Mouse (Mus musculus): ENCODE measurements at regions not wholly inside any gene's neighbourhood (a gene's known extent, or its start where the extent isn't known, plus 50 kb on each side); places are given as distances from the start of the nearest gene placed in this dataset.

DNA sequence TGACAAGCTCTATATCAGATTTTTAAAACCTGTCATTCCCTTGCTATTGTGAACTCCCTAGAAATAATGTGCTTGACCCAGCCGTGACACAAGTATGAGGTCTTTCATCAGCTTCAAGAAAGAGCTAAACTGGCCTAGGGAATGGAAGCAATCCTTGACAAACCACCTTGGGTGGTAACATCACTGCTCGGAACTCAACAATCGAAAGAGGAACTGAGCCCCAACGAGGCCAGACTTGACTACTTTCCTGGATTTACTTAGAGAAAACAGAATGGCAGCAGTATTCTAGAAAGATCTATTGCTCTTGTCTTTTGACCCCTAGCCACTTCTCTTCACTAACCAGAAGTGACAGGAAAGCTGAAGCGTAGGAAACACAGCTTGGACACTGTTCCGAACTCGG lies 191.2 kb upstream of the Klf3 start:
- DNase-seq = peak; percentile 26 to 34

DNA sequence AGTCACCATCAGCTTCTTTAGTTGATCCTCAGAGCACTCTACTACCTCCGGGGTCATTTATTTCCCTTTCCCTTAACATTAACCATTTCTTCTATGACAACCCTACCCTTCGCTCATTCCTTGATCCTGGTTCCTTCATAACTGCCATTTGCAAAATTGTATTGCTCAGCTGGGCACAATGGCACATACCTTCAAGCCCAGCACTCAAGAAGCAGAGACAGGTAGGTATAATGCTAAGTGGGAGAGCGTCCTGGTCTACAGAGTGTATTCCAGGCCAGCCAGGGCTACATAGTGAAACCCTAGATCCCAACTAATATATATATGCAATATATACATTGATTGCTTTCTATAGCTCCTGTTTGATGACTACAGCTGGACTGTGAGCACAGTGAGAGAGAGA lies 189.5 kb upstream of the Klf3 start:
- DNase-seq = no peak

DNA sequence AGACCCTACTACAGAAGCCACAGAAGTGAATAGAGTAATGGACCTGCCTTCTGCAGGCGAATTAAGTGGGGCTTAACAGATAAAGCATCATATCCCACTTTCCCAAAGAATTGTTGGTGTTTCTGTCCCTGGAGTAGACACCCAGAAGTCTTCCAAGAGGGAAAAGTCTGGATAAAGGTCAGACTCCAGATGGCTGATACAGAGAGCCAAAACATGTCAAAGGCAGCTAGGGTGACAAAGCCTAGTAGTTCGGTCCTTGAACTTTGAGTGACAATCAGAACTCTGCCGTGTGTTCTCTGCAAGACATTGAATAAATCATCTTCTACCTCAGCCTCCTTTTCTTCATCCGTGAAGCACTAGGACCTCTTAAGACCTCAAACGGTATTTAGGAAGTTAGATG lies 185.1 kb upstream of the Klf3 start:
- DNase-seq = no peak

DNA sequence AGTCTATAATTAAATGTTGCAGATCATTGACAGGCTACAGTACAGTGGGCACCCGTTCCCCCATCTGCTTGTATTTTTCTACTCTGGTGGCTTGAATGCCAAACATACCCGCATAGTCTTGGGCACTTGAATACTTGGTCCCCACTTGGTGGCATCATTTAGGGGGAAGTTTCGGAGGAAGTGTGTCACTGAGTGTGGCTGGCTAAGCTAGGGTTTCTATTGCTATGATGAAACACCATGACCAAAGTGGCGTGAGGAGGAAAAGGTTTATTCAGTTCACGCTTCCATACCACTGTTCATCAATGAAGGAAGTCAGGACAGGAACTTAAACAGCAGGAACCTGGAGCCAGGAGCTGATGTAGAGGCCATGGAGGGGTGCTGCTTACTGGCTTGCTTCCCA lies 183.4 kb upstream of the Klf3 start:
- no peak for DNase-seq

DNA sequence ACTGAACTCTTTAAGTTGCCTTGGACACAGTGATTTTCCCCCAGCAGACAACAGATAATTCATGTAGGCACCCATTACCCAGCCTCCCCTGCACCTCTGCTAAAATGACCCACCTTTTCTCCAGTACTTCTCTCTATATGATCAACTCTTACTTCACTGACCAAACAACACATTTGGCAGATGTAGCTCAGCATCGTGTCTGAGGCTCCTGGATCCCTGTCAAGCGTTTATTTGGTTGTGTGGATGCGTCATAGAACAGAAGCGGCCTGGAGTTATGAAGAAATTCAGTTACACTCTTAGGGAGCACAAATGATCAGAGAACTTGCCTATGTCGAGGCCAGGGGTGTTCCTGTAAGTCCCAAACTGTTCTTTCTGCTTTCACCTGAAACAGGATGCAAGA lies 182.5 kb upstream of the Klf3 start:
- DNase-seq = no peak

DNA sequence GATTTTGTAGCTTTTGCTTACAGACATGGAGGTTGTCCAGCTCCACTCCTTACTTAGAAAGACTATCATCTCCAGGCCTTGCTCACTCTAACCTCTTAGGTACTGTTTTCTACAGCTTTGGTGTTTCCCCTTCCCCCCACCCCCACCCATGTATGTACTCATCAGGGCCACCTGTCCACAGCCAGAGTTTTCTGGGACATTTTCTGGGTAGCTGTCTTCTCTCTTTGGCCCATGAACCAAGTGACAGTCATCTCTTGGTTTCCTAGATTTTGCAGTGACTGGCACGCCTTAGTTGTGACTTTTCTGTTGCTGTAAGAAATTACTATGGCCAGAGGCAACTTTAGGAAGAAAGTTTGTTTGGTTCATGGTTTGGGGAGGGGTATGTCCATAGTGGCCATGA lies 181.8 kb upstream of the Klf3 start:
- no peak for DNase-seq

DNA sequence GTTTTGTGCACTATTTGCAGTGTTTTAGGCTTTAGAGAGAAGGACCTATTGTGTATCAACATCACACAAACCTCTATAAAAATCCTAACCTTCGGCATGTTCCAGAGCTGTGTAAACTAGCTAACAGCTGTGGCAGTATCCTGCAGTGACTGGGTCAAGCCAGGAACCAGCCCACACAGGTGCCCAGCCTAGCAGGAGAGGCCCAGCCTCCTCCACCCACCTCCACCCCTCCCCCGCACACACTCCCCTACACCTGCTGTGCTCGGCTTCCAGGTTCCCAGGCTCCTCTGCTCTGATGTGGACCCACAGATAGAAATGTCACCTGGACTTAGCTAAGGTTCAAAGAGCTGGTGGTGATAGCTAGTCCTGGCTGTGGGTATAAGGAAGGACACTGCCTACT lies 179.5 kb upstream of the Klf3 start:
- DNase-seq = no peak

DNA sequence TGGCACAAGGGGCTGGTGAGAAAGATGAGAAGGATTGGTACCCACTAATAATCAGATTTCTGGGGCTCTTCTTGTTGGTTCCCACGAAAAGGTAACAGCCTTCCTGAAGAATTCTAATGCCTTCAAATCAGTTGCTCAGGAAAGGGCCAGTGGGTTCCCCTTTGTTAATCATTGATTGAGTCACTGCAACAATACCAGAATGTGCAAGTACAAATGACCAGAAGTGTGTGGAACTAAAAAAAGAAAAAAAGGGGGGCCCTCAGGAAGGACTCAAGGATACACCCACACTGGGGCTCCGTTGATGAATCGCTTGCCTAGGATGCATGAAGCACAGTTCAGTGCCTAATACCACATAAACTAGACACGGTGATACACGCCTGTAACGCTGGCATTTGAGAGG lies 179.0 kb upstream of the Klf3 start:
- no peak for DNase-seq

DNA sequence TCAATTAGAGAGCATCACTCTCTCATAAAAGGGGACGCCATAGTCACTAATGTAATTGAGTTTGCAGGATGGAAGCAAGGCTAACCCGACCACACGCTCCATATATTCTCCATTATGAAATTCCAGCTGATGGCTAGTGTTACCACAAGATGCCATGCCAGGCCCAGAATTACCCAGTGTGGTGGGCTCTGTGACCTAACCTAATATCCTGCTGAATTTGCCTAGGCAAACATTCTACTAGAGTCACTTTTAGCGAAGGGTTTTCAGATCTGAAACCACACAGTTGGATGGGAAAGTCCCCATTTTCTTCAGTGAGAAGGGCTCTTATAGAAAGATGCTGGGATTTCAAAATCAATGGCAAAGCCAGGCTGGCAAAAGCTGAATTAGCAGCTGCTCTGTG lies 177.8 kb upstream of the Klf3 start:
- DNase-seq = peak in 1 of 2 experiments; percentile 16

DNA sequence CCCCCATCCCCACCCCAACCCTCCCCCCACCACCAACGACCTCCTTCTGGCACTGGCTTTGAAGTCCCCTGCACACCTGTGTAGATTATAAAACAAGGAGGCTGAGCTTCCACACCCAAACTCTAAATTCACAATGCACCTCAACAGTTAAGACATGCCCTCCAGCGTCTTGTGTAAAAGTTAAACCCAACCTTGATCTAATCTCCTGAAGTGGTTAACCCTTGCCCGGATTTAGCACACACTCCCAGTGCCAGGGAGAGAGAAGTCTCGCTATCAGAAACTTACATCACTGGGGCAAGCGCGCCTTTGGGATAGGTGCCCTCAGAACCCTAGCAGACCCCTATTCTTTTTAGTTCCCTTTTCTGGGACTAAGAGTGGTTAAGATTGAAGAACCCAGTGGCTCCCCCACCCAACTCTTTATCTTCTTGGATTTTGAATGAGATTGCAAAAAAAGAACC lies 177.3 kb upstream of the Klf3 start:
- peak in 1 of 2 experiments; percentile 21 for DNase-seq

DNA sequence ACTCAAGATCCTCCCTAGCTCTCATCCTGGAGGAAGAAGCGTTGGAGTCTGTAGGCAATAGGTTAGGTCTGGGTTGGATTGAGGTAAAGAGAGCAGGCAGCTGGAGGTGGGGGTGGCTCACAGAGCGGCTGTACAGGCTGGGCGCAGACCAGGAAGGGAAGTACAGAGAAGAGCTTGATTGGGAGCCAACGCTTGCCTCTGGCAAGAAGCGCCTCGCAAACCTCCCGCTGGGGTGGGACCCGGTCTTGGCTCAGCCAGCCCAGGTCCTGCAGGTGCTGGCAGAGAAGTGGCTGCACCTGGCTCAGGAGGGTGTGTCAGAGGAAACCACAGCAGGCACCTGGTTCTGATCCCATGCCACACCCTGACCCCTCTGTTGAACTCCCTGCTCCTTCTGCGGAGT lies 176.8 kb upstream of the Klf3 start:
- peak; percentile 46 to 47 for DNase-seq

DNA sequence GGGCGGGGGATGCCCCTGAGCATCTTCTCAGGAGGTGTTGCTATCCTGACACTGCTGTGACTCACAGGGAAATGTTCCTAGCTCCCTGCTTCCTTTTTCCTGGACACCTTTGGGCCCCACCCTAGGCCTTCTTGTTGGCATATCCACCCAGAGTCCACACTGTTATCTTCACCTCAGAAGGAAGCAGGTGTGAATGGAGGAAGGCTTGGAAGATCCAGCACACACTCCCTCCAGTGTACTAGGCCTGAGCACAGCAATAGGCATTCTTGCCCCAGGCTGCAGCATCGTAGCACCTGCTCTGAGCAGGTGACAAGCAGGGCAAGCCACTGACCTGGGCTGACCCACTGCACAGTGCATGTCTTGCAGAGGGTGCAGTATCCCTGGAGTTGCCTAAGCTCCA lies 172.6 kb upstream of the Klf3 start:
- no peak for DNase-seq

DNA sequence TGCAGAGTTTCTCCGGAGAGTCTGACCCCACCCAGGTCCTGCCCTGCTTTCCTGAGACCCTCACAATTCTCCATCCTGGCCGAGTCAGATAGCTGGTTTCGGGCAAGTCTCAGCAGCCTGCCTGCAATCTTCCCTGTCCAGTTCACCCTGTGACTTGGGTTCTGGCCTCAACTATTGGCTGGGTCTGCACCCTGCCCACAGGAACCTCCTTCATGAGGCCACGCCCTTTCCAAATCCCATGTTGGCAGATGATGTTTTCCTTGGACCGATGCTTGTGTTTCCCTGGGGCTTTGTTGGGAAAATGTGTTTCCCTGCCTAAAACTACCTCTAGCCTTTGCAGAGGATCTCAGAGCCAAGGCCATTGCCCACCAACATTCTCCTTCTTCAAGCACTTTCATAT lies 171.0 kb upstream of the Klf3 start:
- DNase-seq = no peak

DNA sequence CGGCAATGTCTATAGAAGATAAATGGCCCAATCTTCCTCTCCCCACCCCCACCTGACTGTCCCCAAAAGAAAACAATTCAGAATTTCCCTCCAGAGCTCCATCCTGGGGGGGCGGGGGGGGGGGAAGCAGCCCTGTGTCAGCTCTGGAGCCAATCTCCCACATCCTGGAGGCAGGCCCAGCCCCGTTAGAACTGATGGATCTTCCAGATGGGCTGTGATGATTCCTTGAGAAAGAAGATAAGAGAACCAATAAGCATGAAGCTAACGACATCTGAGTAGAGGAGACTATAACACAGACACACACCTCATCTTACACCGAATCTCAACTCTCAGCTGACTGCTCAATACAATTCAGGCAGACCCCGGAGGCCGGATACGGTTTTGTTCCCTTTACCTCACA lies 169.2 kb upstream of the Klf3 start:
- DNase-seq = no peak

DNA sequence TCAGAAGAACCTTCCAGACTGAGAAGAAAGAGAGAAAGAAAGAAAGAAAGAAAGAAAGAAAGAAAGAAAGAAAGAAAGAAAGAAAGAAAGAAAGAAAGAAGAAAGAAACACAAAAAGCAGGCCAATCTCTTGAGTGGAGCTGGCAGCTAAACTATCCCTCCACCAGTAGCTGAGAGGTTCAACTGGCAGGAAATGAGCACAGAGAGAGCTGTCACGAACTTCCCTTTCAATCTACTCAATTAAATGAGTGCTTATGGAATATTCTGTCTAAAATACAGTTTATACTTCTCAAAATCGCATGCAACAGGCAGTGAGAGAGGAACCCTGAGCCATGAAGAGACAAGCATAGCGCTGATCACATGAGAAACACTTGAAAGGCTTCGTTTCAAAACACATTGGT lies 168.5 kb upstream of the Klf3 start:
- no peak for DNase-seq

DNA sequence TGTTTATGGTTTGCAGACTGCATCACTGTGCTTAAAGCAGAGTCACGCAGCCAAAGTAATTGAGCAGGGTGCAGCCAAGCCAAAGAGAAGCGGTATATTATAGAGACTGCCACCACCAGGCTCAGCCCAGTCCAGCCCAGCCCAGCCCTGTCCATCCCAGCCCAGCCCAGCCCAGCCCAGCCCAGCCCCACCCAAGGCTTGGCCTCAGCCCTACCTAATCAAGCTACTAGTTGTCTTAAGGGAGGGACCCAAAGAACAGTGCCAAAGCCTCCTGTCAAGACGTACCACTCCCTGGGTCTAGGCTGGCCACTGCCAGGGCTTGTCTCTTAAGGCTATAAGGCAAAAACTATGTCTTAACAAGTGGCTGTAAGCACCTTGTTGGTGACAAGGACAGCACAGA lies 166.9 kb upstream of the Klf3 start:
- no peak for DNase-seq

DNA sequence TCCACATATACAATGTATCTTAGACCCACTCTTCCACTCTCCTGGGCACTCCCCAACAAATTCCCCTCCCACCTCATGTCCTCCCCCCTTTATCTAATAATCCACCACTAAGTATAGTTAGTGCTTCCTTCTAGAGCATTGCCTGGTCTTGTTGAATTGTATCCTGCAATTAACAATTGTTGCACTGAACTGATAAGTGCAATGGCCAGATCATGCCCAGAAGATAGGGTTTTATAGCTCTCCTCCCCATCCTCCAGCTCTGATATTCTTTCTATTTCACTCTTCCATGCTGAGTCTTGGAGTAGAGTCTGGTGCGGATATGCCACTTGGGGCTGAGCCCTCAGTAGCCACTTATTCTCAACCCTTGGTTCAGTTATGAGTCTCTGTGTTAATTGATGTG lies 159.6 kb upstream of the Klf3 start:
- DNase-seq = no peak

DNA sequence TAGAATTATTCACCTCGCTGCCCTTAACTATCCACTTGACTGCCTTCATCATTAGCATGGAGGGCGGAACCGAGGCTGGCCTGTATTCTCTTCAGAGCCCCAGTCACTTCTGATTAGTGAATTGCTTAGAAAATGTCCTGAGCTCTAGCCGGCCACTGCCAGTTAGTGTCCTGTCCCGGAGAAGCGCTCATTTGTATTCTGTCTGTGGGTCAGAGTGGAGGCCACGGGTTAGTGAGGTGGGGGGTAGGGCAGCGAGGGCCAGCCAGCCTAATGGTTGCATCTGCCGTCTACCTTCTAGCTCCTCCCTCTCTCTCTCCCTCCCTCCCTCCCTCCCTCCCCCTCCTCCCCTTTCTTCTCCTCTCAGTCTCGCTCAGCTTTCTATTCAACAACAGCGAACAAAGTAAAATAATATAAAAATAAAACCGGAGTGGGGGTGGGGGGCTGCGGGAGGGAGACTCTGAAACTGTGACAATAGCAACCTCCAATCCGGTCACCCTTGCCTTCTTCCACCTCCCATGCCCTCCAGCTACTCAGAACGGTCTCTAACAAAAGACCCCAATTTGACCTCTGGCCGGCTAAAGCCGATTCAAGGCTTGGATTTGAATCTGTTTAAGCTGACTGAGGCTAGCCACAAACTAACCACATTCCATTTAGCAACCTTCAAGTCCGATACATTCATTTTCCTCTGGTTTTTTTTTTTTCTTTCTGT lies 155.6 kb upstream of the Klf3 start:
- DNase-seq = peak; percentile 22 to 28

DNA sequence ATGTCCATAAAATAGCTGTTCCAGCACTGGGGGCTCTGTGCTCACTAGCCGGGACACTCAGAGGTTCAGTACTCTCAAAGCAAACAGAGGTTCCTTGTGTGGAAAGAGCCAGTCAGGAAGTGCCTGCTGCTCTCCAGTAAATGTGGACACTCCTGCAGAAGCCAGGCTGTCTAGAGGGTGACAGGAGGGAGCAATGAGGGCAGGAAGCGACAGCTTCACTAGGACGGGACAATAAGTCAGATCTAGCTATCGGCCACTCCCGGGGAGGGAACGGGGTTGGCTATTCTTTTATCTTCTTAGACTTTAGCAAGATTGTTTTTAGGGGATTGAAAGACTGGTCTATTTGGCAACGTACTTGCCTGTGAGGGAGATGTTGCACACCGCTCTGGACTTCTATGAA lies 154.7 kb upstream of the Klf3 start:
- no peak for DNase-seq

DNA sequence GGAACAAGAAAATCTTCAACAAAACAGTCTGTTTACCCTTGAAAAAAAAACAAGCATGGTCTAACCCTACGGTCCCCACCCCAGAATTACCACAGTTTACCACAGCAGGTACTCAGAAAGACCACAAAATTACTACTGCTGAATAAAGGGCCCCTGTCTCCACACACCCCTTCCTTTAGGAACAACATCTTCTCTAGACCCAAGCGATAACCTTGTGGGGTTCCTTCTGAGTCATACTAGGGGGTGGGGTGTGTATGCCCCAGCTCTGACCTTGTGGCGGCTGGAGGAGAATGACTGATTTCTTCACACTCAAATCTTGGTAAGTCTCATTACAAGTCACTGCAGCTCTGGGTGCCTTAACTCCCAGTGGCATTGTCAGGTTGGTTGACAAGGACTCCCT lies 151.8 kb upstream of the Klf3 start:
- no peak for DNase-seq

DNA sequence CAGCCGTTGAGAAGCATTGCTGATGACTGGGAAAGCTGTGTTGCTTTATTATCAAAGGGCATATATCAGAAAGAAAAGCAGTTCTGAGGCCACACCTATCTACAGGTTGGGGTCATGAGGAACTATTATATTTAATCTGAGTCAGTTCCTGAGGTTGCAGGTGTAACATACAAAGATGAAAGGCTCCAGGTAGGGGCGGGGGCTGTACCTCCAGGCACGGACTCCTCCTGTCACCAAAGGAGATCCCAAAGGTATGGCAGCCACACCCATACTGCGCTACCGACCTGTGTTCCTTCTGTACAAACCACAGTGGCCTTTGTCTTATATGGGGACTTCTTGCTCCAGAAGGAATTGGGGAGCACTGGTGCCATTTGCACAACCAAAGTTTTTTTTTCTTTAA lies 149.4 kb upstream of the Klf3 start:
- DNase-seq = no peak

DNA sequence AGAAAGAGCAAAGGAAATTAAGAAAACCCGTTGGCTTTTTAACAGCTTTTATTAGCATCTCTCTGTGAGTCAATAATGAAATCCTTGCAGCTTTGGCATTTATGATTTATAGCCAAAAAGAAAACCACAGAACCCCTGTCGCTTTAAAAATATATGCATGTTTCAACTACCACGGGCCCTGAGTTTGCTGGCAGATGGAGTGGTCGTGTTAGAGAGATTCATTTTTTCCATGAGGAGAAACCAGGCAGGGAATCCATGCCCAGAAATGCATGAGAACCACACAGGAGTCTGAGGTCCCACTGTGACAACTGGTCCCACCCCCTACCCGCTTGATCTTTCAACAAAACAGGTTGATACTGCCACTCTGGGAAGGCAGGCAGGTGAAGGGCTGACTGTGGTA lies 147.9 kb upstream of the Klf3 start:
- DNase-seq = no peak

DNA sequence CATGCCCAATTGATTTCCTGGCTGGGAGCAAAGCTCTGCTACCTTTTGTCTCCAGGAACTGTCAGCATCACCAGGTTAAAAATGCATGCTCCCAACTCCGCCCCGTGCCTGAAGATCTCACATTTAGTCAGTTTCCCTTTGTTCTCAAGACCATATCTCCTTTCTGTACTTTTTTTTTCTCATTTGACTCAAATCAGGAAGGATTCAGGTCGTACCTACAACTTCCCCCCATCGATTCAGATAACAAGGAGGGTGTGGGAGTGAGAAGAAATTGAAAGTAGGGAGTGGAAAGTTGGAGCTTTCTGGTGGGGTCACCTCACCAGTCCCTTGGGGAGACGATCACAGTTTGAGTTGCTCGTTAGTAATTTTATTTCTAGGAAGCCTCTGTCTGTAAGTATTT lies 141.2 kb upstream of the Klf3 start:
- peak; percentile 18 to 28 for DNase-seq

DNA sequence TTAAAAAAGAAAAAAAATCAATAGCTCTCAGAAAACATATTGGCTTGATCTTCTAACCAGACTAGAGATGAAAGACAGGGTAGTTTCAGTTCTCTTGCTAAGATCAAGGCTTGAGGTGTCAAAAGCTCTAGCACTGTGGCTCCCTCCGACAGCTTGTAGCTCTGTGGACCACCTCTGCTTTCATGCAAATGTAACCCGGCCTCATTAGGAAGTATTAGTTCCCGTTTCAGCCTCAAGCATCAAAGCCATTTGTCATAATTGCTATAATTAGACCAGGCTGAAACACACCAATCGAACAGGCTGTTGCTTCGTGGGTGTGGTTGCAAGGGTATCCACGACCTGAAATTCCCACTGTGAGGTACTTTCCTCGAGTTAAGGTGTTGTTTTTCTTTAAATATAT lies 140.7 kb upstream of the Klf3 start:
- DNase-seq = peak; percentile 65 to 72

DNA sequence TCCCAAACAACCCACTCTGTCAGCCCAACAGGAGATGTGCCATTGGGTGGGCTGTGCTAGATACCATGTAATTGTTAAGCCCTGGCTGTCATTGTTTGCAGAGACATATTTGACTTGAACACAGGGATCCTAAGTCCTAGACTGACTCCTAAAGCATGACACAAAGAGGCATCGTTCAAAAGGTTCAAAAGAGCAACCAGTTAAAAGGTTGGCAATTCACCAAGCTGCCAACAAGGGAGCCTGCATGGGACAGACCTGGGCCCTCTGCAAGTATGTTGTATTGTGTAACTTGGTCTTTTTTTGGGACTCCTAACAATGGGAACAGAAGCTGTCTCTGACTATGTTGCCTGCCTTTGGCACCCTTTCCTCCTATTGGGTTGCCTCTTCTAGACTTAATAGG lies 139.4 kb upstream of the Klf3 start:
- no peak for DNase-seq

DNA sequence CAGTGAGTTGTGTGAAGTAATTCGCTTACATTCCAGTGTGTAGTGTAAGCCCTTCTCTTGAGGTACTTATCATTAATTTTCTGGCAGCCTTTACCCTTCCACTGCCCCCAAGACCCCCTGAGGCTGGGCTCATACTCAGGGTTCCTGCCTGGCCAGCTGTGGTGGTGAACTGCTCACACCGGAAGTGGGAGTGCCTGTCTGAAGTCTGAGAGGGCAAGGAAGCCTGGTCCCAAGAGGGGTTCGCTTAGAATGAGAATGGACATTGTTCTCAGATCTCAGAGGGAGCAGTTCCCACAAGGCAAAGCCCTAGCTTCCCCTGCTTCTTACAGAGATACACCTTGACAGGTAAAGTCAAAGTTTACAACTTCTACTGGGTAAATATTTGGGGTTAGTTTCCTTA lies 138.1 kb upstream of the Klf3 start:
- no peak for DNase-seq
